Mouse (Mus musculus): ENCODE data around the gene Arhgef28. TPM values are rescaled to one million over a fixed set of nuclear protein-coding genes. Genes with fewer than 3 reads are reported as not detected.

Arhgef28 gene
- total and polyA plus RNA-seq, 3 experiments: not detected

- Histone ChIP-seq H3K79me2 (ENCODE audit: control insufficient read depth, insufficient read depth, low read length, poor library complexity) (no peaks in the 10 kb centered on the region), H3K9me3 (replicated peaks; ENCODE audit: insufficient read depth, low read length) (no peaks in the 10 kb centered on the region), H3K9ac (ENCODE audit: control insufficient read depth, low read depth, low read length, poor library complexity, severe bottlenecking) (no peak overlapping the region), H3K36me3 (ENCODE audit: control insufficient read depth in 1 of 2, insufficient read depth in 2 of 2, low read length in 2 of 2) (no peaks in the 10 kb centered on the region), H3K27me3 (ENCODE audit: control insufficient read depth in 1 of 2, insufficient read depth in 2 of 2, low read length in 2 of 2) (no peaks in the 10 kb centered on the region), H3K27ac (ENCODE audit: control insufficient read depth, low read depth, low read length) (no peak overlapping the region), H3K4me1 (ENCODE audit: control insufficient read depth in 1 of 2, insufficient read depth in 2 of 2, low read length in 2 of 2) (no peaks in the 10 kb centered on the region), H3K4me3 (ENCODE audit: control insufficient read depth in 1 of 2, insufficient read depth in 1 of 2, low read depth in 2 of 2, low read length in 2 of 2) (no peak overlapping the region)
- no peak for DNase-seq (ENCODE audit: low read depth, low spot score)
- TF ChIP-seq POLR2AphosphoS2 (IDR thresholded peaks at IDR 0.05; ENCODE audit: low read length): no peak
- TF ChIP-seq TAL1 (IDR thresholded peaks at IDR 0.05; ENCODE audit: low read length): no peak
- no peak for TF ChIP-seq MAX (IDR thresholded peaks at IDR 0.05; ENCODE audit: low read length)
- TF ChIP-seq ELF1 (IDR thresholded peaks at IDR 0.05; ENCODE audit: low read depth, low read length): no peak
- TF ChIP-seq GABPA (IDR thresholded peaks at IDR 0.05; ENCODE audit: low read depth, low read length): no peak
- no peak for TF ChIP-seq ZNF384 (IDR thresholded peaks at IDR 0.05; ENCODE audit: low read depth, low read length)
- no peak for TF ChIP-seq GATA1 (IDR thresholded peaks at IDR 0.05; ENCODE audit: low read depth, low read length)
- no peak for TF ChIP-seq MXI1 (IDR thresholded peaks at IDR 0.05; ENCODE audit: low read depth, low read length)
- no peak for TF ChIP-seq MYC (IDR thresholded peaks at IDR 0.05; ENCODE audit: low read depth, low read length)
- no peak for TF ChIP-seq UBTF (IDR thresholded peaks at IDR 0.05; ENCODE audit: borderline replicate concordance, insufficient read depth, low read depth, low read length)
- TF ChIP-seq SIN3A (IDR thresholded peaks at IDR 0.05; ENCODE audit: low read length): no peak
- TF ChIP-seq TCF12 (IDR thresholded peaks at IDR 0.05; ENCODE audit: low read depth, low read length): no peak
Observed at GRCm38 (mm10) chr13:97964892-97965424, 241.3 kb downstream of the Arhgef28 start.

- no peak overlapping the region for H3K27ac ChIP-seq (ENCODE audit: control insufficient read depth, low read depth, low read length)
- H3K27me3 ChIP-seq (ENCODE audit: control insufficient read depth in 1 of 2, insufficient read depth in 2 of 2, low read length in 2 of 2): no peaks in the 10 kb centered on the region
- H3K36me3 ChIP-seq (ENCODE audit: control insufficient read depth in 1 of 2, insufficient read depth in 2 of 2, low read length in 2 of 2): no peaks in the 10 kb centered on the region
- H3K9ac ChIP-seq (ENCODE audit: control insufficient read depth, low read depth, low read length, poor library complexity, severe bottlenecking): no peak overlapping the region
- H3K9me3 ChIP-seq (replicated peaks; ENCODE audit: insufficient read depth, low read length): no peaks in the 10 kb centered on the region
- no peak overlapping the region for H3K4me3 ChIP-seq (ENCODE audit: control insufficient read depth in 1 of 2, insufficient read depth in 1 of 2, low read depth in 2 of 2, low read length in 2 of 2)
- no peaks in the 10 kb centered on the region for H3K4me1 ChIP-seq (ENCODE audit: control insufficient read depth in 1 of 2, insufficient read depth in 2 of 2, low read length in 2 of 2)
- H3K79me2 ChIP-seq (ENCODE audit: control insufficient read depth, insufficient read depth, low read length, poor library complexity): no peaks in the 10 kb centered on the region
- TF ChIP-seq UBTF (IDR thresholded peaks at IDR 0.05; ENCODE audit: borderline replicate concordance, insufficient read depth, low read depth, low read length) (no peak), TBP (IDR thresholded peaks at IDR 0.05; ENCODE audit: low read depth, low read length) (no peak), CHD1 (IDR thresholded peaks at IDR 0.05; ENCODE audit: low read depth, low read length) (no peak), MAZ (IDR thresholded peaks at IDR 0.05; ENCODE audit: low read depth, low read length) (no peak), POLR2AphosphoS5 (IDR thresholded peaks at IDR 0.05; ENCODE audit: borderline replicate concordance, low read depth, low read length) (no peak), RCOR1 (IDR thresholded peaks at IDR 0.05; ENCODE audit: low read depth, low read length) (no peak), NELFE (IDR thresholded peaks at IDR 0.05; ENCODE audit: low read depth, low read length) (no peak), MXI1 (IDR thresholded peaks at IDR 0.05; ENCODE audit: low read depth, low read length) (no peak), JUND (IDR thresholded peaks at IDR 0.05; ENCODE audit: low read depth, low read length) (no peak), RAD21 (IDR thresholded peaks at IDR 0.05; ENCODE audit: low read depth, low read length) (no peak), SIN3A (IDR thresholded peaks at IDR 0.05; ENCODE audit: low read length) (no peak)
- DNase-seq (ENCODE audit: low read depth, low spot score): no peak
Observed at GRCm38 (mm10) chr13:97960142-97960541, 246.1 kb downstream of the Arhgef28 start.
